Mouse (Mus musculus): Measurements from ENCODE around the gene Snx11.

DNA sequence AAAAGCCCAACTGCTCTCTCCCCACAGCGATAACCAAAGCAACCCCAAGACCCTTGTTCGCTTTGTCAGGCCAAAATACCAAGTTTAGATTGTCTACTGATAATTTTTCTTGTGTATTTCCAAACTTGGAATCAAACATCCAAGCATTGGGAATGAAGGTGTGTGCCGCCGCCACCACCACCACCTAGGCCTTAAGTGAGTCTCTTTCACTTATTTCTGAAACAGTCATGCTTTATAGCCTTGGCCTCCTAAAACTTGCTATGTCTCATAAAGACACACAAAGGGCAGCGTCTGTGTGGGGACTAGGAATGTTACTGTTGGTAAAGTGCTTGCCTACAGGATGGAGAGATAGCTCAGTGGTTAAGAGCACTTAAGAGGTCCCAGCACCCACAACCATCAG, 36.6 kb upstream of the Snx11 start:
- TF ChIP-seq CTCF (IDR thresholded peaks at IDR 0.05; ENCODE audit: low read depth, low read length) (no peak), POLR2A (IDR thresholded peaks at IDR 0.05; ENCODE audit: extremely low read depth, insufficient read depth, low read length) (no peak)

All from liver, adult 2 months (tissue).